Mouse (Mus musculus): ENCODE measurements around the gene Ubl3.

- TF ChIP-seq CTCF (IDR thresholded peaks at IDR 0.05) = no peak
- no peak for TF ChIP-seq POLR2A (IDR thresholded peaks at IDR 0.05; ENCODE audit: insufficient read depth, low read depth, low read length)
Observed at GRCm38 (mm10) chr5:148548568-148548967, 4.0 kb downstream of the Ubl3 start.

All from heart, adult 2 months (tissue).